Mouse (Mus musculus): ENCODE results near the gene Card14. TPM values are rescaled to one million over a fixed set of nuclear protein-coding genes. Genes with fewer than 3 reads are reported as not detected.

The Card14 gene
- total and polyA plus RNA-seq, 3 experiments = 0.16 to 1.1 TPM; not detected in 1

GRCm38 (mm10) chr11:119268557-119269195, 38.9 kb upstream of the Card14 start:
- no peak for DNase-seq (ENCODE audit: extremely low read depth)
- Histone ChIP-seq H3K27me3 (replicated peaks) (peaks cover 21% of the 10 kb centered on the region), H3K9me3 (replicated peaks; ENCODE audit: low read length) (no peaks in the 10 kb centered on the region), H3K36me3 (replicated peaks in 1 of 2; ENCODE audit: control insufficient read depth in 1 of 2, insufficient read depth in 1 of 2, low read length in 1 of 2) (peaks cover 31 to 43% of the 10 kb centered on the region in 2 experiments), H3K79me2 (replicated peaks; ENCODE audit: control insufficient read depth, extremely low read depth, insufficient read depth, poor library complexity, severe bottlenecking) (peaks cover 4% of the 10 kb centered on the region; the same call in 1 of the 2 replicates), H3K27ac (ENCODE audit: insufficient read depth, low read depth) (no peak overlapping the region), H3K9ac (ENCODE audit: insufficient read depth, low read depth) (peak overlapping the region; percentile 82), H3K4me2 (ENCODE audit: insufficient read depth, low read depth, poor library complexity, severe bottlenecking) (peak overlapping the region; percentile 76), H3K4me1 (ENCODE audit: control insufficient read depth in 1 of 2, insufficient read depth in 2 of 2) (peaks cover 13 to 32% of the 10 kb centered on the region in 2 experiments), H3K4me3 (replicated peaks in 1 of 3; ENCODE audit: low read depth in 2 of 3, low read length in 2 of 3, poor library complexity in 1 of 3) (peak overlapping the region; percentile 67 to 96 (median 81))
- dilution Hi-C loops (cut with MboI; ENCODE audit: extremely low pct_ligation_motif_present, extremely low pct_unique_long_range_greater_than_20kb, low sequenced_read_pairs) (no loop called here), in situ Hi-C loops (cut with MboI; ENCODE audit: low pct_ligation_motif_present, low pct_unique_long_range_greater_than_20kb, low sequenced_read_pairs) (no loop called here)
- TF ChIP-seq SMC3 (IDR thresholded peaks at IDR 0.05; ENCODE audit: low read depth, low read length) = no peak
- no peak for TF ChIP-seq ZNF384 (IDR thresholded peaks at IDR 0.05; ENCODE audit: low read depth, low read length)
- no peak for TF ChIP-seq IRF4 (IDR thresholded peaks at IDR 0.05; ENCODE audit: low read depth, low read length)
- TF ChIP-seq KAT2A (IDR thresholded peaks at IDR 0.05; ENCODE audit: insufficient replicate concordance, low read length) = no peak
- TF ChIP-seq E2F4 (IDR thresholded peaks at IDR 0.05; ENCODE audit: insufficient replicate concordance, low read depth, low read length) = no peak
- peak; percentile 63; the same call in 1 of the 2 replicates for TF ChIP-seq MAFK (IDR thresholded peaks at IDR 0.05; ENCODE audit: insufficient replicate concordance, low read length)
- no peak for TF ChIP-seq CHD1 (IDR thresholded peaks at IDR 0.05; ENCODE audit: low read depth, low read length)
- 0 out of 2 replicates have a peak, but pooled peaks have one; percentile 4 for TF ChIP-seq NRF1 (IDR thresholded peaks at IDR 0.05; ENCODE audit: low read depth, low read length)
- TF ChIP-seq JUND (conservative IDR thresholded peaks at IDR 0.05; ENCODE audit: low read depth, low read length) = no peak
- peak; percentile 56 for TF ChIP-seq MXI1 (IDR thresholded peaks at IDR 0.05; ENCODE audit: low read depth, low read length)
- no peak for TF ChIP-seq JUN (IDR thresholded peaks at IDR 0.05; ENCODE audit: insufficient read depth, low read depth, low read length)
- no peak for TF ChIP-seq CTCF (conservative IDR thresholded peaks at IDR 0.05 in 1 of 2, IDR thresholded peaks at IDR 0.05 in 1 of 2; ENCODE audit: low read depth in 2 of 2, low read length in 2 of 2)
- no peak for TF ChIP-seq GABPA (IDR thresholded peaks at IDR 0.05; ENCODE audit: insufficient replicate concordance, low read depth, low read length)
- TF ChIP-seq RCOR1 (conservative IDR thresholded peaks at IDR 0.05; ENCODE audit: low read depth, low read length) = no peak
- TF ChIP-seq TBP (conservative IDR thresholded peaks at IDR 0.05; ENCODE audit: low read depth, low read length) = no peak
- TF ChIP-seq ETS1 (conservative IDR thresholded peaks at IDR 0.05; ENCODE audit: low read depth, low read length) = no peak
- no peak for TF ChIP-seq ZKSCAN1 (IDR thresholded peaks at IDR 0.05; ENCODE audit: borderline replicate concordance, low read depth, low read length)
- TF ChIP-seq MEF2A (IDR thresholded peaks at IDR 0.05; ENCODE audit: borderline replicate concordance, low read depth, low read length) = no peak
- no peak for TF ChIP-seq POLR2AphosphoS2 (IDR thresholded peaks at IDR 0.05; ENCODE audit: low read depth, low read length)
- no peak for TF ChIP-seq ZC3H11A (IDR thresholded peaks at IDR 0.05; ENCODE audit: low read depth, low read length)
- no peak for TF ChIP-seq POLR2A (IDR thresholded peaks at IDR 0.05; ENCODE audit: low read depth, low read length)

All from CH12.LX (cell line).